8 mouse cellular contexts compared by ENCODE assay signal in genomic region chr17:46552841-46553423, GRCm38 (mm10). TPM values are rescaled to one million over a fixed set of nuclear protein-coding genes. Genes with fewer than 3 reads are reported as not detected.
A peak's percentile ranks its signal among the peaks of the same experiment; 100 is the strongest.
DNase-seq lines count a peak whose midpoint lies in the region; ATAC-seq and TF ChIP-seq lines count a peak whose summit lies in the region.

No protein-coding gene starts in this region.

- peak overlapping the region; percentile 98 for H3K27ac ChIP-seq in heart, embryonic 12.5 days (ENCODE audit: poor library complexity, severe bottlenecking)
- H3K27ac ChIP-seq in kidney, embryonic 16.5 days (ENCODE audit: low read length), result peak overlapping the region; percentile 49
- H3K27ac ChIP-seq in stomach, embryonic 14.5 days (ENCODE audit: low read length), result peak overlapping the region; percentile 89

- peaks cover 56% of the 10 kb centered on the region for H3K79me2 ChIP-seq in C2C12 (ENCODE audit: control insufficient read depth, insufficient read depth)
- peaks cover 46% of the 10 kb centered on the region for H3K79me2 ChIP-seq in myocyte (ENCODE audit: control insufficient read depth, insufficient read depth)

- peaks cover 30% of the 10 kb centered on the region for H3K79me3 ChIP-seq in C2C12 (ENCODE audit: low read depth)

- H3K4me2 ChIP-seq in heart, embryonic 12.5 days, result peak overlapping the region; percentile 83
- H3K4me2 ChIP-seq in kidney, embryonic 16.5 days (replicated peaks; ENCODE audit: low read depth, low read length), result peak overlapping the region; percentile 86
- peak overlapping the region; percentile 93 for H3K4me2 ChIP-seq in myocyte (ENCODE audit: low read depth)
- peak overlapping the region; percentile 67 for H3K4me2 ChIP-seq in stomach, embryonic 14.5 days (replicated peaks; ENCODE audit: low read depth, low read length)

- H3K4me3 ChIP-seq in C2C12 (ENCODE audit: insufficient read depth, poor library complexity, severe bottlenecking), result no peak overlapping the region
- H3K4me3 ChIP-seq in heart, embryonic 12.5 days, result peak overlapping the region; percentile 98
- H3K4me3 ChIP-seq in kidney, embryonic 16.5 days (ENCODE audit: low read length), result peak overlapping the region; percentile 76
- peak overlapping the region; percentile 72 for H3K4me3 ChIP-seq in myocyte
- peak overlapping the region; percentile 98 for H3K4me3 ChIP-seq in stomach, embryonic 14.5 days (ENCODE audit: low read depth, low read length)

- H3K9me3 ChIP-seq in heart, embryonic 12.5 days (replicated peaks), result no peaks in the 10 kb centered on the region
- H3K9me3 ChIP-seq in kidney, embryonic 16.5 days (ENCODE audit: low read length), result no peaks in the 10 kb centered on the region
- no peaks in the 10 kb centered on the region for H3K9me3 ChIP-seq in stomach, embryonic 14.5 days (ENCODE audit: control insufficient read depth, low read depth, low read length)

- TF ChIP-seq CTCF in C2C12 (IDR thresholded peaks at IDR 0.05; ENCODE audit: control insufficient read depth, insufficient read depth, insufficient read length), result no peak

- H3K9ac ChIP-seq in heart, embryonic 12.5 days, result peak overlapping the region; percentile 100
- peak overlapping the region; percentile 10; the same call in 1 of the 2 replicates for H3K9ac ChIP-seq in kidney, embryonic 16.5 days (replicated peaks; ENCODE audit: low read length)
- H3K9ac ChIP-seq in stomach, embryonic 14.5 days (replicated peaks; ENCODE audit: low read depth, low read length), result 0 out of 2 replicates have a peak overlapping the region, but pooled peaks have one; percentile 33

- ATAC-seq in heart, embryonic 12.5 days (ENCODE audit: insufficient number of reproducible peaks, low FRiP score), result peak; percentile 72
- ATAC-seq in kidney, embryonic 16.5 days (ENCODE audit: low FRiP score, low TSS enrichment), result peak; percentile 64
- ATAC-seq in stomach, embryonic 14.5 days (ENCODE audit: insufficient number of reproducible peaks, insufficient read depth, low FRiP score, low read depth), result peak; percentile 78

- WGBS in heart, embryonic 12.5 days, result under 1% methylated on average over 24 of the region's 24 CpGs
- 1% methylated on average over 24 of the region's 24 CpGs for WGBS in kidney, embryonic 16.5 days
- WGBS in stomach, embryonic 14.5 days, result 4% methylated on average over 24 of the region's 24 CpGs

- no peak for TF ChIP-seq POLR2A in myocyte (IDR thresholded peaks at IDR 0.05; ENCODE audit: insufficient read length, low read depth)

- H3K36me3 ChIP-seq in C2C12 (ENCODE audit: control insufficient read depth, insufficient read depth) (peaks cover 42% of the 10 kb centered on the region), myocyte (ENCODE audit: control insufficient read depth, insufficient read depth) (peaks cover 7% of the 10 kb centered on the region)
- H3K36me3 ChIP-seq in heart, embryonic 12.5 days, result peaks cover 44% of the 10 kb centered on the region
- peaks cover 40% of the 10 kb centered on the region for H3K36me3 ChIP-seq in kidney, embryonic 16.5 days (ENCODE audit: insufficient read depth, low read length)
- H3K36me3 ChIP-seq in stomach, embryonic 14.5 days (ENCODE audit: control insufficient read depth, insufficient read depth, low read length), result peaks cover 43% of the 10 kb centered on the region

- H3K27me3 ChIP-seq in C2C12 (ENCODE audit: control insufficient read depth, insufficient read depth, insufficient read length) (no peaks in the 10 kb centered on the region), myocyte (ENCODE audit: control insufficient read depth, insufficient read depth, insufficient read length) (no peaks in the 10 kb centered on the region)
- H3K27me3 ChIP-seq in heart, embryonic 12.5 days (replicated peaks), result no peaks in the 10 kb centered on the region
- H3K27me3 ChIP-seq in kidney, embryonic 16.5 days (ENCODE audit: insufficient read depth, low read length), result no peaks in the 10 kb centered on the region
- H3K27me3 ChIP-seq in stomach, embryonic 14.5 days (ENCODE audit: control insufficient read depth, insufficient read depth, low read length), result no peaks in the 10 kb centered on the region

- peaks cover 51% of the 10 kb centered on the region for H3K4me1 ChIP-seq in heart, embryonic 12.5 days (replicated peaks)
- H3K4me1 ChIP-seq in kidney, embryonic 16.5 days (ENCODE audit: insufficient read depth, low read length), result peaks cover 47% of the 10 kb centered on the region
- H3K4me1 ChIP-seq in stomach, embryonic 14.5 days (ENCODE audit: control insufficient read depth, insufficient read depth, low read length), result peaks cover 20% of the 10 kb centered on the region

- peak; percentile 60 for DNase-seq in c-Kit-negative CD71-positive TER-119-positive erythroid progenitor cells, embryonic 14.5 days (ENCODE audit: low read depth, low spot score)
- peak; percentile 74 for DNase-seq in fat pad, adult 2 months (ENCODE audit: extremely low read depth, low read depth, low spot score)
- peak; percentile 68 for DNase-seq in liver

- H3ac ChIP-seq in C2C12 (ENCODE audit: control insufficient read depth, insufficient read length, low read depth), result peak overlapping the region; percentile 36
- no peak overlapping the region for H3ac ChIP-seq in myocyte (ENCODE audit: control insufficient read depth, insufficient read length)

TF ChIP-seq in C2C12, 6 proteins besides CTCF, POLR2A, EP300 and RAD21:
- TF ChIP-seq MYOD1 (IDR thresholded peaks at IDR 0.05; ENCODE audit: control insufficient read depth, insufficient read length, low read depth), result peak; percentile 66
- TF ChIP-seq CEBPB (IDR thresholded peaks at IDR 0.05; ENCODE audit: low read depth), result no peak
- peak; percentile 31 for TF ChIP-seq MAX (IDR thresholded peaks at IDR 0.05)

TF ChIP-seq in myocyte, 11 proteins besides CTCF, POLR2A, EP300 and RAD21:
- TF ChIP-seq CEBPB (IDR thresholded peaks at IDR 0.05; ENCODE audit: insufficient read depth, poor library complexity, severe bottlenecking) (no peak), POLR2AphosphoS2 (IDR thresholded peaks at IDR 0.05; ENCODE audit: insufficient read length, low read depth) (no peak), MYOG (IDR thresholded peaks at IDR 0.05; ENCODE audit: control insufficient read depth in 1 of 3, insufficient read depth in 1 of 3, insufficient read length in 2 of 3, low read depth in 2 of 3) (peak; percentile 91 to 95 (median 95)), MAX (IDR thresholded peaks at IDR 0.05; ENCODE audit: low read depth) (no peak), USF1 (IDR thresholded peaks at IDR 0.05; ENCODE audit: low read depth) (no peak), MYOD1 (IDR thresholded peaks at IDR 0.05; ENCODE audit: control insufficient read depth in 1 of 3, insufficient read length in 2 of 3, low read depth in 2 of 3) (peak in 2 of 3 experiments; percentile 84 to 93), E2F4 (IDR thresholded peaks at IDR 0.05; ENCODE audit: insufficient read depth) (no peak), SRF (IDR thresholded peaks at IDR 0.05; ENCODE audit: control insufficient read depth, insufficient read length, low read depth) (peak; percentile 99), REST (IDR thresholded peaks at IDR 0.05; ENCODE audit: insufficient read depth, insufficient read length) (no peak), TCF12 (IDR thresholded peaks at IDR 0.05; ENCODE audit: insufficient read depth, poor library complexity, severe bottlenecking) (peak; percentile 53), TCF3 (IDR thresholded peaks at IDR 0.05; ENCODE audit: insufficient read length, low read depth) (peak; percentile 57)

RNA-seq across cellular contexts. Expression of gene Srf, which starts 3.0 kb away (rescaled TPM):
- 101 TPM for polyA plus RNA-seq in C2C12 (2012; fragmentation: generic; extraction: Trizol)
- 15.0 and 17.5 TPM in 2 replicates for polyA plus RNA-seq in heart, embryonic 12.5 days (2016; fragmentation: Nextera tagmentation; extraction: Ambion mirVana)
- polyA plus RNA-seq in kidney, embryonic 16.5 days (2015; fragmentation: Nextera tagmentation; extraction: Ambion mirVana), result 8.2 and 9.3 TPM in 2 replicates
- polyA plus RNA-seq in myocyte (2012; fragmentation: generic; extraction: Trizol), result 51.1 TPM
- polyA plus RNA-seq in stomach, embryonic 14.5 days (2014; fragmentation: Nextera tagmentation; extraction: Ambion mirVana), result 12.2 and 15.7 TPM in 2 replicates

RNA-seq across cellular contexts. Expression of gene Cul9, which starts 6.7 kb away (rescaled TPM):
- polyA plus RNA-seq in C2C12 (2012; fragmentation: generic; extraction: Trizol) (0.60 TPM), myocyte (2012; fragmentation: generic; extraction: Trizol) (0.43 TPM)
- 7.2 and 7.4 TPM in 2 replicates for polyA plus RNA-seq in heart, embryonic 12.5 days (2016; fragmentation: Nextera tagmentation; extraction: Ambion mirVana)
- polyA plus RNA-seq in kidney, embryonic 16.5 days (2015; fragmentation: Nextera tagmentation; extraction: Ambion mirVana), result 6.5 TPM in 2 replicates
- 3.6 and 5.6 TPM in 2 replicates for polyA plus RNA-seq in stomach, embryonic 14.5 days (2014; fragmentation: Nextera tagmentation; extraction: Ambion mirVana)

RNA-seq across cellular contexts. Expression of gene Dnph1, which starts 56.4 kb away (rescaled TPM):
- polyA plus RNA-seq in C2C12 (2012; fragmentation: generic; extraction: Trizol) (68.0 TPM), myocyte (2012; fragmentation: generic; extraction: Trizol) (22.6 TPM)
- 24.2 and 25.9 TPM in 2 replicates for polyA plus RNA-seq in heart, embryonic 12.5 days (2016; fragmentation: Nextera tagmentation; extraction: Ambion mirVana)
- polyA plus RNA-seq in kidney, embryonic 16.5 days (2015; fragmentation: Nextera tagmentation; extraction: Ambion mirVana), result 56.5 and 60.3 TPM in 2 replicates
- polyA plus RNA-seq in stomach, embryonic 14.5 days (2014; fragmentation: Nextera tagmentation; extraction: Ambion mirVana), result 56.3 and 65.5 TPM in 2 replicates

Comparison
In these comparisons a context has a peak if more than half of its experiments do, and no peak if none do; other contexts are left out.
1. H3K9ac ChIP-seq: peak in every context shown above with its lines; median percentile 100 in heart, embryonic 12.5 days; 33 in stomach, embryonic 14.5 days; 10 in kidney, embryonic 16.5 days.